Mouse (Mus musculus) forebrain, postnatal 0 days (tissue): Measurements from ENCODE around the gene Katnal1. TPM values are rescaled to one million over a fixed set of nuclear protein-coding genes. Genes with fewer than 3 reads are reported as not detected.

Experiments used
- ATAC-seq: fragments of 200-750 bp; cut with Nextera tagmentation; 2 replicates; pipeline ENCODE4 v1.8.0; 2017; ENCODE audit warnings: mild to moderate bottlenecking, moderate library complexity
- DNase-seq: peaks from one replicate; pipeline ENCODE4 v3.0.0-alpha.2; 2015
- H3K27ac ChIP-seq: fragments of 300-500 bp; sonication (generic); 2 replicates; pipeline ENCODE4 v1.5.1; 2014; ENCODE audit warnings: low read depth, mild to moderate bottlenecking, antibody characterized with exemption, low read length, moderate library complexity, mixed read lengths
- H3K27me3 ChIP-seq: fragments of 300-500 bp; sonication (generic); 2 replicates; pipeline ENCODE4 v1.6.1; 2014; ENCODE audit warnings: mild to moderate bottlenecking, low read length, mixed read lengths; ENCODE audit not compliant: insufficient read depth
- H3K36me3 ChIP-seq: fragments of 300-500 bp; sonication (generic); 2 replicates; pipeline ENCODE4 v1.6.1; 2014; ENCODE audit warnings: mild to moderate bottlenecking, moderate library complexity; ENCODE audit not compliant: insufficient read depth
- H3K4me1 ChIP-seq: fragments of 300-500 bp; sonication (generic); 2 replicates; pipeline ENCODE4 v1.6.1; 2014; ENCODE audit warnings: antibody characterized with exemption; ENCODE audit not compliant: insufficient read depth
- H3K4me2 ChIP-seq: fragments of 300-500 bp; sonication (generic); 2 replicates; pipeline ENCODE4 v1.6.1; 2014; ENCODE audit warnings: low read depth, mild to moderate bottlenecking, moderate library complexity
- H3K4me3 ChIP-seq: fragments of 300-500 bp; sonication (generic); 2 replicates; pipeline ENCODE4 v1.5.1; 2014; ENCODE audit warnings: low read depth, low read length, mixed read lengths
- H3K9ac ChIP-seq: fragments of 300-500 bp; sonication (generic); 2 replicates; pipeline ENCODE4 v1.6.1; 2014; ENCODE audit warnings: mild to moderate bottlenecking
- H3K9me3 ChIP-seq: fragments of 300-500 bp; sonication (generic); 2 replicates; pipeline ENCODE4 v1.6.1; 2016; ENCODE audit warnings: low read length
- CTCF ChIP-seq: sonication (generic); IDR thresholded peaks from 2 replicates; pipeline ENCODE4 v1.5.1; 2016; ENCODE audit warnings: antibody characterized with exemption, control low read depth, low read depth
- WGBS: fragments of 180-500 bp; shearing (Covaris S2); extraction: QIAGEN DNeasy Blood & Tissue Kit; methylation state at CpG from one replicate; pipeline ENCODE4 v1.1.7; 2014; 5-methylcytosine and 5-hydroxymethylcytosine counted together
- polyA plus RNA-seq: library from polyadenylated mRNA; unstranded; fragments of >200 nt; fragmentation: Nextera tagmentation; extraction: Ambion mirVana; gene quantifications from 2 replicates; pipeline ENCODE4 v1.2.1, GENCODE M21; 2015
- total RNA-seq: library from RNA; depleted of rRNA; stranded (reverse); fragments of >200 nt; gene quantifications from 2 replicates; pipeline ENCODE4 v1.2.3, GENCODE M21; 2014

The Katnal1 gene
- total and polyA plus RNA-seq, 2 experiments from 2014 or later, result 24.0 to 47.9 TPM

DNA sequence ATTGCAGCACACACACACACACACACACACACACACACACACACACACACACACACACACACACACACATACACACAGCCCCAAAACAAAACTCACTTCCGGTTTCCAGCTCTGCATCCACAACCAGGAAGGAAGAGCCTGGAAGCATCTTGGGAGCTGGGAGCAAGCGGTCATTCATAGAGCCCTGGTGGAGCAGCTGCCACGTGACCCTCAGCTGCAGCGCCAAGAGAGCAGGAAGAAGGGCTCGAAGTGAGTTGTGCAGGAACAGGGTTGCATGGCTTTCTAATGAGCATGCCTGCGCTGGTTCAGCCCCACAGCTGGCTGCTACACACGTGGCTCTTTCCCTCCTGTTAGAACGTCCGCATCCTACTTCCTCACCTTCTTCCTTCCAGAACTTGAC lies 40.5 kb upstream of the Katnal1 start:
- Histone ChIP-seq H3K4me3 (no peak overlapping the region), H3K27ac (no peak overlapping the region), H3K36me3 (no peaks in the 10 kb centered on the region), H3K4me1 (peaks cover 26% of the 10 kb centered on the region), H3K9ac (no peak overlapping the region), H3K4me2 (no peak overlapping the region), H3K27me3 (no peaks in the 10 kb centered on the region), H3K9me3 (no peaks in the 10 kb centered on the region)
- no peak for TF ChIP-seq CTCF
- DNase-seq (no peak), ATAC-seq (no peak)
- 63% methylated on average over 9 of the region's 9 CpGs for WGBS

DNA sequence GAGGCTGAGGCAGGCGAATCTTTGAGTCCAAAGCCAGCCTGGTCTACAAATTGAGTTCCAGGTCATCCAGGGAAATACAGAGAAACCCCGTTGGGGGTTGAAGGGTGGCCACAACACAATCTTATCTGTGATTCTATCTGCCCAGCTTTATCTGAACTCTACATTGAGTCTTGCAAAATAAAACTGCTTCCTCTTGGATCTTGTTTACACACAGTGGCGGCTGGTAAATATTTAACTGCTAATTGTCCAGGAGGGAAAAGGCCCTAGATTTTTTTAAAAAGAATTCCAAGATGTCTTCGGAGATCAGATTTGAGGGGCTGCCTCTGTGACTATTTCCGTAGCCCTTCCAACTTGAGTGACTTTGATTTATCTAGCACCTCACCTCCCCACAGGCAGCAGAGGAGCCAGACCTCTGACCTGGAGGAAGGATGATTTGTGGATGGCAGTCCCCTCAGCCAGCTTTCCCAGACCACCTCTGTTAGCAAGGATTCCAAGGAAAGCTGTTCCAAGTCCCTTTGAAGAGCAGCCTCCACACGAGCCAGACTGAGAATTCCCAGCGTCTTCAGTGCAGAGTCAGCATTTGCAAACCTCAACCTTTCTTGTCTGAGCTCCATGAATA lies 39.9 kb upstream of the Katnal1 start:
- no peak overlapping the region for H3K27ac ChIP-seq
- WGBS, result 73% methylated on average over 7 of the region's 7 CpGs
- H3K4me2 ChIP-seq, result no peak overlapping the region
- peaks cover 29% of the 10 kb centered on the region for H3K4me1 ChIP-seq
- ATAC-seq, result no peak
- H3K27me3 ChIP-seq, result no peaks in the 10 kb centered on the region
- no peaks in the 10 kb centered on the region for H3K9me3 ChIP-seq
- DNase-seq, result no peak
- no peak overlapping the region for H3K4me3 ChIP-seq
- TF ChIP-seq CTCF, result no peak
- no peaks in the 10 kb centered on the region for H3K36me3 ChIP-seq
- H3K9ac ChIP-seq, result no peak overlapping the region

- peaks cover 28% of the 10 kb centered on the region for H3K4me1 ChIP-seq
- 72% methylated on average over 5 of the region's 5 CpGs for WGBS
- no peak overlapping the region for H3K4me2 ChIP-seq
- H3K27ac ChIP-seq, result no peak overlapping the region
- no peaks in the 10 kb centered on the region for H3K27me3 ChIP-seq
- H3K9ac ChIP-seq, result no peak overlapping the region
- TF ChIP-seq CTCF, result no peak
- DNase-seq (no peak), ATAC-seq (no peak)
- no peak overlapping the region for H3K4me3 ChIP-seq
- H3K9me3 ChIP-seq, result no peaks in the 10 kb centered on the region
- no peaks in the 10 kb centered on the region for H3K36me3 ChIP-seq
These were observed 39.1 kb upstream of the Katnal1 start for GRCm38 (mm10) chr5:148968179-148968578.

- H3K9ac ChIP-seq, result no peak overlapping the region; the same call in 1 of the 2 replicates
- no peak for ATAC-seq
- no peaks in the 10 kb centered on the region for H3K36me3 ChIP-seq
- peak overlapping the region; percentile 87 for H3K27ac ChIP-seq
- H3K4me2 ChIP-seq, result peak overlapping the region; percentile 15; the same call in 1 of the 2 replicates
- H3K4me1 ChIP-seq, result peaks cover 22% of the 10 kb centered on the region
- DNase-seq, result no peak
- no peak for TF ChIP-seq CTCF
- 46% methylated on average over 6 of the region's 6 CpGs for WGBS
- H3K27me3 ChIP-seq, result no peaks in the 10 kb centered on the region
- H3K4me3 ChIP-seq, result no peak overlapping the region
- no peaks in the 10 kb centered on the region for H3K9me3 ChIP-seq
These were observed 37.3 kb upstream of the Katnal1 start for GRCm38 (mm10) chr5:148966395-148966794.

DNA sequence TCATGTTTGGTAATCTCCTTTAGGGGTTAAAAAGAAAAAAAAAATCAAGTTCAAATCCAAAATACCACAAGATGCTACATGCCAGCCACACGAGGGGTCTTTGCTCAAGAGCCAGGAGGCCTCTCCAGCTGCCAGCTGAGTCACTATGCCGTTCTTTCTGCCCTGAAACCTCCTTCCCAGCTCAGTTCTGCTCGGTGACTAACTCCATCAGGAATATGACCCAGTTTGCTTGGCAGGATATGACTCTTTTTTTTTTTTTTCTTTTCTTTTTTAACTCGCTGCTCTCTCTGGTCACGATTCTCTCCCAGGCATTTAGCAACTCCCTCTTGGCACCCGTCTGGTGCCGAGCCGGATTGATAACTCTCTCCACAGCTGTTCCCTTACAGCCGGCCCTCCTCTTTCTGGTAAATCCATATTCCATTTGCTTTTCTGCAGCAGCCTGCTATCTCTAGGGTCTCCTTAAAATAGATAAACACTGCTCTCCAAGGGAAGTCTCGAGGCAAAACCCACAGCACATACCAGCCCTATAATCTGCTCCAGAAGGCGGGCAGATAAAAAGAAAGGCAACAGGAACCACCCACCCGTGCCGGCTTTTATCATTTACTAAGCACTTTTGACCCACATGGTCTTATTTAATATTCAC lies 36.7 kb upstream of the Katnal1 start:
- Histone ChIP-seq H3K9me3 (no peaks in the 10 kb centered on the region), H3K27me3 (no peaks in the 10 kb centered on the region), H3K4me2 (peak overlapping the region; percentile 15), H3K27ac (peak overlapping the region; percentile 87), H3K4me3 (no peak overlapping the region), H3K4me1 (peaks cover 22% of the 10 kb centered on the region), H3K36me3 (no peaks in the 10 kb centered on the region), H3K9ac (peak overlapping the region; percentile 3)
- DNase-seq (peak; percentile 77), ATAC-seq (peak; percentile 84)
- no peak for TF ChIP-seq CTCF
- 17% methylated on average over 13 of the region's 13 CpGs for WGBS

DNA sequence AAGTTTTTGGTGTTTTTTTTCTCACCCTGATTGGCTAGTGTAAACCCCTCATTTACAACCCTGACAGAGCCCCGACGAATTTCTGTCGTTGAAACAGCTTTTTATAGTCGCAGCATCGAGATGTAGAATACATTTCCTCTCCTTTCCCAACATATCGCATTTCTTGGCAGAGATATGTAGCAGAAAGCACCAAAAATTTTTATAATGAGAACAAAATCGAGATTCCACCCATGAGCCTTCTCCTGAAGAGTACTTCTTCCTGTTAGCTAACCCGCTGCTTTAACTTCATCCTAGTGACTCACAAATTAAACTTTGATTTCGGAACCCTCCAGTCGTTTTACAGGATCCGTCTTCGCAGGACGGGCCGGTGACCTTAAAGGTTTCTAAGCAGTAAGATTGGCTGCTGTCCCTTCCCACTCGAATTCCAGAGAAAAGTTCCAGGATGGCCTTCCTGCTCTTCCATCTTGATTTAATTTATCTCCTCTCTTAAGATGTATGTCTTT lies 36.0 kb upstream of the Katnal1 start:
- Histone ChIP-seq H3K9me3 (no peaks in the 10 kb centered on the region), H3K36me3 (no peaks in the 10 kb centered on the region), H3K27ac (peak overlapping the region; percentile 87), H3K4me2 (peak overlapping the region; percentile 15), H3K4me1 (peaks cover 22% of the 10 kb centered on the region), H3K27me3 (no peaks in the 10 kb centered on the region), H3K9ac (no peak overlapping the region), H3K4me3 (no peak overlapping the region)
- peak; percentile 68 for DNase-seq
- ATAC-seq, result peak; percentile 62
- WGBS, result 59% methylated on average over 15 of the region's 15 CpGs
- no peak for TF ChIP-seq CTCF

GRCm38 (mm10) chr5:148964251-148964650 lies 35.1 kb upstream of the Katnal1 start:
- Histone ChIP-seq H3K27ac (peak overlapping the region; percentile 87), H3K4me2 (no peak overlapping the region), H3K9ac (no peak overlapping the region), H3K4me1 (peaks cover 23% of the 10 kb centered on the region), H3K4me3 (no peak overlapping the region), H3K27me3 (no peaks in the 10 kb centered on the region), H3K36me3 (no peaks in the 10 kb centered on the region), H3K9me3 (no peaks in the 10 kb centered on the region)
- WGBS, result 79% methylated on average over 1 of the region's 1 CpGs
- no peak for DNase-seq
- TF ChIP-seq CTCF, result no peak
- ATAC-seq, result no peak
